Mouse (Mus musculus) embryonic facial prominence, embryonic 12.5 days (tissue): ENCODE data around the gene Disc1. TPM values are rescaled to one million over a fixed set of nuclear protein-coding genes. Genes with fewer than 3 reads are reported as not detected.

ENCODE experiments used
- ATAC-seq: fragments of 200-750 bp; cut with Nextera tagmentation; 2 replicates; pipeline ENCODE4 v1.8.0; 2017; ENCODE audit not compliant: insufficient number of reproducible peaks, insufficient read depth, low FRiP score, low TSS enrichment
- H3K27ac ChIP-seq: fragments of 300-500 bp; sonication (generic); 2 replicates; pipeline ENCODE4 v1.5.1; 2016; ENCODE audit warnings: mild to moderate bottlenecking
- H3K27me3 ChIP-seq: fragments of 300-500 bp; sonication (generic); 2 replicates; pipeline ENCODE4 v1.6.1; 2016; ENCODE audit warnings: mild to moderate bottlenecking, moderate library complexity
- H3K36me3 ChIP-seq: fragments of 300-500 bp; sonication (generic); 2 replicates; pipeline ENCODE4 v1.6.1; 2016; ENCODE audit warnings: mild to moderate bottlenecking
- H3K4me1 ChIP-seq: fragments of 300-500 bp; sonication (generic); 2 replicates; pipeline ENCODE4 v1.6.1; 2016
- H3K4me2 ChIP-seq: fragments of 300-500 bp; sonication (generic); replicated peaks from 2 replicates; pipeline ENCODE4 v1.6.1; 2016; ENCODE audit warnings: mild to moderate bottlenecking, moderate library complexity
- H3K4me3 ChIP-seq: fragments of 300-500 bp; sonication (generic); 2 replicates; pipeline ENCODE4 v1.5.1; 2016; ENCODE audit warnings: mild to moderate bottlenecking
- H3K9ac ChIP-seq: fragments of 300-500 bp; sonication (generic); 2 replicates; pipeline ENCODE4 v1.6.1; 2016; ENCODE audit warnings: mild to moderate bottlenecking, moderate library complexity
- H3K9me3 ChIP-seq: fragments of 300-500 bp; sonication (generic); 2 replicates; pipeline ENCODE4 v1.6.1; 2016; ENCODE audit warnings: mild to moderate bottlenecking, moderate library complexity
- WGBS: fragments of 180-500 bp; shearing (Covaris S2); methylation state at CpG from one replicate; pipeline ENCODE4 v1.1.7; 2016; 5-methylcytosine and 5-hydroxymethylcytosine counted together
- polyA plus RNA-seq: library from polyadenylated mRNA; unstranded; fragments of >200 nt; fragmentation: Nextera tagmentation; extraction: Ambion mirVana; gene quantifications from 2 replicates; pipeline ENCODE4 v1.2.1, GENCODE M21; 2016

Gene Disc1
- polyA plus RNA-seq, 1 experiment from 2014 or later: 2.9 TPM

DNA sequence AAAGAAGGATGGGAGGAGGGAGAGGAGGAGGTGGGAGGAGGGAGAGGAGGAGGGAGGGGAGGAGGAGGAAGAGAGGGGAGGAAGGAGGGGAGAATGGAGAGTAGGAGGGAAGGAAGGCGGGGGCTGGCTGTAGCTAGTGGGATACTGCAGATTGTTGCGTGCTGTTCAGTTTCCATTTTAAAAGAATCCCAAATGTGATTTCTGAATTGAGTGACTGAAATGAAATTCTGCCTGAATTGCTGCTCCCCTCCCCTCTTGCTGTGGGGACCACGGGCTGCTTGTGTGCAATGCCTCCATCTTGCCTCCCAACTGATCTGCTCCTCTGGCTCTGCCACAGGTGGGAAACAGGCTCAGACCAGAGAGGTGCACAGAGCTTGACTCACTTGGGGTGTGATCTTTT is 153.0 kb downstream of the Disc1 start:
- H3K4me2 ChIP-seq: no peak overlapping the region
- WGBS: 57% methylated on average over 3 of the region's 3 CpGs
- no peak overlapping the region for H3K9ac ChIP-seq
- H3K27me3 ChIP-seq: peaks cover 11% of the 10 kb centered on the region; the same call in 1 of the 2 replicates
- no peaks in the 10 kb centered on the region for H3K36me3 ChIP-seq
- H3K27ac ChIP-seq: no peak overlapping the region
- peaks cover 5% of the 10 kb centered on the region; the same call in 1 of the 2 replicates for H3K4me1 ChIP-seq
- ATAC-seq: no peak
- H3K4me3 ChIP-seq: no peak overlapping the region
- H3K9me3 ChIP-seq: no peaks in the 10 kb centered on the region

DNA sequence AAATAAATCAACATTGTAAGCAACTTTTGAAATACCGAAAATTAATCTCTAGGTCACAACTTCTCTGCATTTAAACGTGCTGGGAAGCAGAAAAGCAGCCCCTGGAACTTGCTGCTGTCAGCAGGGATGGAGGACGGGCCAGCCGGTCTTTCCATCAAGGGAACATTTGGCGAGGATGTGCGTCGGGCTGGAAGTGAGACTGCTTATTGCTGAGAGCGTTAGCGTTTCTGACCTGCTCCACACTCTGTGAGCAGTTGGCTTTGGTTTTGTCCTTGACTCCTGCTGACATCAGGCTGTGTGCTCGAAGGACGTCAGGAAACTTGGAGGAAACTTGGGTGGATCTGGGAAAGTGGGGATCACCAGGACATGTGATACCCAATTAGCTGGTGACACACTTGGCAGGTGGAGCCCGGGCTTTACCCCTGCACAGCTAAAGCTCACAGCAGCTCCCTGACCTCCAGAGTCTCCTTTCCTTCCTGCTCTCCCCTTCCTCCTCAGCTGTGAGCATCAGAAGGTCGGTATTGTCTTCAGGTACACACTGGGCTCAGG is 158.7 kb downstream of the Disc1 start:
- H3K4me2 ChIP-seq: no peak overlapping the region
- no peak overlapping the region for H3K4me3 ChIP-seq
- H3K27me3 ChIP-seq: 0 out of 2 replicates have a peak, but pooled peaks cover 5% of the 10 kb centered on the region
- H3K36me3 ChIP-seq: no peaks in the 10 kb centered on the region
- H3K4me1 ChIP-seq: peaks cover 16% of the 10 kb centered on the region
- ATAC-seq: no peak
- no peaks in the 10 kb centered on the region for H3K9me3 ChIP-seq
- 55% methylated on average over 13 of the region's 13 CpGs for WGBS
- no peak overlapping the region; the same call in 1 of the 2 replicates for H3K27ac ChIP-seq
- H3K9ac ChIP-seq: no peak overlapping the region

DNA sequence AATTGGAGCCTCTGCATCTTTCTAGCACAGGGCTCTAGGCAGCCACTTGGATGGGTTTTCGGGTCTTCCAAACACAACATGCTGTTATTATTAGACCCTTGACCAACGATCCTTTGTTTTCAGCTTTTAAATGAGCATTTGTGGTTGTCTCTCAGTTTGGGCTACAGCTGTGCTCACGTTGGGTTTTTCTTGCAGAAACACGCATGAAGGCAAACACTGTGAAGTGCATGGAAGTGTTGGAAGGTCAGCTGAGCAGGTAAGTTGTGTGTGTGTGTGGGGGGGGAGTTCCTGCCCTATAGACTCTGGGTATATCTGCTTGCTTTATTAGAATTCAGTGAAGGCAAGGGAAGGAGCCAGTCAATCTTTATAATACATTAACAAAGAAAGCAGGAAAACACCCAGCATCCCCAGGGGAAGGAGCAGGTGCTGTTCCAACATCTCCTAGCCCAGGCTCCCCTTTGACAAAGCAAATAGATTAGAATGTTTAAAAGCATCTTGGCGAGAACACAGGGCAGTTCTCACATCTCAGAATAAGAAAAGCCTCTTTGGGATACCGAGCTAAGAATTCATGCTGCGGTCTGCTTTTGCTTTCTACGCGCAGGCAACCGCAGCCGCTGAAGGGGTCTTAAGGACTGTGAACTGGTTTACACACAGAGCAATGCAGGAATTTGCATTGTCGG is 164.0 kb downstream of the Disc1 start:
- no peak overlapping the region for H3K9ac ChIP-seq
- H3K27ac ChIP-seq: peak overlapping the region; percentile 85
- H3K4me3 ChIP-seq: no peak overlapping the region
- peaks cover 31% of the 10 kb centered on the region for H3K4me1 ChIP-seq
- no peaks in the 10 kb centered on the region for H3K36me3 ChIP-seq
- no peaks in the 10 kb centered on the region for H3K27me3 ChIP-seq
- H3K9me3 ChIP-seq: no peaks in the 10 kb centered on the region
- WGBS: 18% methylated on average over 12 of the region's 12 CpGs
- ATAC-seq: peak; percentile 53; the same call in 1 of the 2 replicates
- H3K4me2 ChIP-seq: peak overlapping the region; percentile 26

DNA sequence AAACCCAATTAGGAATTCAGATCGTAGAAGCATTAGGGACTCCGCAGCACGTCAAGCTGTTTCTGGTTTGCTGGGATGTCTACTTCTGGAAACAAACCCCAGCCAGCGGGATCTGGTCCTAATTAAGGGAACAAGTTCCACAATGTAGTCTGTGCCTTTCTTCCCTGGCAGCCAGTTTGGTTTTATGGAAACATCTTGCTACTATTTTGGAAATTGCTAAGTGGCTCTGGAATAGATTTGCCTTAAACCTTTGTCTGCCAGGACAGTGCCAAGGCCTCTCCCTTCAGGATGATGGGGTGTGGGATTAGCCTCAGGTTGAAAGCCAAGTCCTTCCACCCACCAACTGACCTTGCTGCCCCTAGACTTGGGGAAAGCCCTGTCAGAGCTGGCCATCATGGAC is 164.7 kb downstream of the Disc1 start:
- WGBS: 8% methylated on average over 4 of the region's 4 CpGs
- Histone ChIP-seq H3K4me1 (peaks cover 34% of the 10 kb centered on the region), H3K36me3 (no peaks in the 10 kb centered on the region), H3K4me3 (no peak overlapping the region), H3K27me3 (no peaks in the 10 kb centered on the region), H3K9ac (no peak overlapping the region), H3K4me2 (peak overlapping the region; percentile 19; the same call in 1 of the 2 replicates), H3K27ac (peak overlapping the region; percentile 92), H3K9me3 (no peaks in the 10 kb centered on the region)
- ATAC-seq: peak; percentile 65; the same call in 1 of the 2 replicates

DNA sequence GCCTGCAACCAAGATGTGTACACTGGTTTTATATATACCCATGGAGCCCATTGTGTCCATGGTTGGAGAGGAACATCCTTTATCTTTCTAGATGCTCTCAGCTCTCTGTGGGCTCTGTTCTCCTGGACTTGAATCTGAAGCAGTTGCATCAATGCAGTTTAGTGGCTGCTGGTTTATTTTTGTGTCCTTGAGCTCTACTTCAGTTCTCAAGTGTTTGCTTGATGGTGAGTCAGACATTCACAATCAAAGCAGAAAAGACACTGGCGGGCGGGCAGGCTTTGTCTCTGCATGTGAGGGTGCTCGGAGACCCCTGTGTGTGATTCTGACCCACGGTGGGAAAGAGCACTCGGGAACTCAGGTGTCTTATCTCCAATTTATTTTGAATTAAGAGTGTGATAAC is 166.6 kb downstream of the Disc1 start:
- H3K27ac ChIP-seq: no peak overlapping the region

DNA sequence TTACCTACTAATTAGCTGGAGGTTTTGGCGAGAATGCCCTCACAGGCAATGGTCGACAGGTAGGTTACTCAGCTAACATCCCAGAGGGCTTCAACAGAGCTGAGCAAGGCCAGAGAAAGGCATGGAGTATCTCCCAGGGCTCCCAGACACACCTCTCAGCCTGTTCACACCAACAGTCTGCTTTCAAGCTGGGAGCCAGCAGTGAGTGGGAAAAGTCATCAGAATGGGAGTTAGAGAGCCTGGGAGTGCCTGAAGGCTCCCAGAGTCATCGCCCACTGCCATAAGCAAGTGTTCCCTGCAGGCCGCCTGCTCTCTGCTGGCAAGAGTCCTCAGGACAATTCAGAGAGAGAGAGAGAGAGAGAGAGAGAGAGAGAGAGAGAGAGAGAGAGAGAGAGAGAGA is 167.1 kb downstream of the Disc1 start:
- H3K4me3 ChIP-seq: no peak overlapping the region
- ATAC-seq: no peak
- no peak overlapping the region for H3K27ac ChIP-seq
- no peak overlapping the region for H3K4me2 ChIP-seq
- no peaks in the 10 kb centered on the region for H3K9me3 ChIP-seq
- no peaks in the 10 kb centered on the region for H3K27me3 ChIP-seq
- 69% methylated on average over 4 of the region's 4 CpGs for WGBS
- H3K9ac ChIP-seq: no peak overlapping the region
- H3K36me3 ChIP-seq: no peaks in the 10 kb centered on the region
- peaks cover 46% of the 10 kb centered on the region for H3K4me1 ChIP-seq

More for the DNA sequence above, 166.6 kb downstream of the Disc1 start:
- Histone ChIP-seq H3K27me3 (no peaks in the 10 kb centered on the region), H3K4me2 (no peak overlapping the region), H3K9me3 (no peaks in the 10 kb centered on the region), H3K36me3 (no peaks in the 10 kb centered on the region), H3K4me3 (no peak overlapping the region), H3K9ac (no peak overlapping the region), H3K4me1 (peaks cover 46% of the 10 kb centered on the region)
- no peak for ATAC-seq
- WGBS: 76% methylated on average over 5 of the region's 5 CpGs

DNA sequence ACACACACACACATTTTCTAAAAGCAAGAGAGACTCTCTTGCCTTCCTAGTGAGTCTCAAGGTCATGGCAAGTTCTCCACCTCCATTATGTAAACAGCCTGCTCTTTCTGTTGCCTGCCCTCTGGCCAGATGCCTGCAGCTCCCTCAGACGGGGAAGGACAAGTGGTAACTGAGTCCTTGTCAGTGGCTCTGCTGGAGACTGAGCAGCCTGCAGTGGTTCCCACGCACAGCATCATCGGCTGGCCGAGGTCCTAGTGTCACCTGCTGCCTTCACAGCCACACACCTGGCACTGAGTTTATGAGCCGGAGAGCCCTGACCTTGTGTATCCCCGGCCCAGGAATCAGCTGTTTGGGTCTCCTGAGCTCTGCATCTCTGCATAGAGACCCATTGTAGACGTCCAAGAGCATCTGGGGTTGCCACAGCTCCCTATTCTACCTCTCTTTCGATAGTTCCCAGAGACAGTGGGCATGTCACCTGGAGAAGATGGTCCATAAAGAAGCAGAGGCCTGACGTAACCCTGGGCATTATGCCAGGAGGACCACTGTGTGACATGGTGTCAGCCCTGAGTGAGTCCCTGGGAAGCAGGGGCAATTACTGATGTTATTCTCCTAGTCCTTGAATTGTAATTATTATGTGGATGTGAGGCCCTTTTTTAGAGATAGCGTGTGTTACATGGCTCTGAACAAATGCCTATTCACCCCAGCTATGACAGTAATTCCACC is 169.2 kb downstream of the Disc1 start:
- H3K27ac ChIP-seq: no peak overlapping the region
- no peak for ATAC-seq
- no peak overlapping the region for H3K9ac ChIP-seq
- no peak overlapping the region for H3K4me3 ChIP-seq
- no peaks in the 10 kb centered on the region for H3K36me3 ChIP-seq
- H3K4me1 ChIP-seq: peaks cover 51% of the 10 kb centered on the region
- WGBS: 71% methylated on average over 10 of the region's 10 CpGs
- no peak overlapping the region for H3K4me2 ChIP-seq
- no peaks in the 10 kb centered on the region for H3K9me3 ChIP-seq
- no peaks in the 10 kb centered on the region for H3K27me3 ChIP-seq

DNA sequence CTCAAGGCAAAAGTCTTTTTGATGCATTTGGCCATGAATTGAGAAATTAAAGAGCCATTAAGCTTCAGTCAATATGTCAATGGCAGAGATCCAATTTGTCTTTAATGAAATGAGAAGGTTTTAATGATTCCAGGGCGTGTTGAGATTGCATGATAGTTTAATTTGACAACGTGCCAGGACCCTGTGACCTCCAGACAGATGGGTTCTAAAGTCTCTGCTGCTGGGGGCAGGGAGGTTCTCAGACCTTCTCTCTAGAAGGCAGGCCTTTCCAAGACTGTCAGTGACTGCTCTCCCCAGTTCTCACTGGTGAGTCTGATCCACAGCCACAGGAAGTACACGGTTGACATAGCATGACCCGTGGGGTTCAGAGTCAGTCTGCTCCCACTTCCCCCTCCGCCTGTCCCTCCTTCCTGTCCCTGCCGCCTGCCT is 170.3 kb downstream of the Disc1 start:
- ATAC-seq: no peak
- Histone ChIP-seq H3K9ac (no peak overlapping the region), H3K27me3 (no peaks in the 10 kb centered on the region), H3K4me2 (no peak overlapping the region), H3K4me3 (no peak overlapping the region), H3K9me3 (no peaks in the 10 kb centered on the region), H3K4me1 (peaks cover 45% of the 10 kb centered on the region), H3K27ac (no peak overlapping the region), H3K36me3 (no peaks in the 10 kb centered on the region)
- WGBS: 43% methylated on average over 6 of the region's 6 CpGs

DNA sequence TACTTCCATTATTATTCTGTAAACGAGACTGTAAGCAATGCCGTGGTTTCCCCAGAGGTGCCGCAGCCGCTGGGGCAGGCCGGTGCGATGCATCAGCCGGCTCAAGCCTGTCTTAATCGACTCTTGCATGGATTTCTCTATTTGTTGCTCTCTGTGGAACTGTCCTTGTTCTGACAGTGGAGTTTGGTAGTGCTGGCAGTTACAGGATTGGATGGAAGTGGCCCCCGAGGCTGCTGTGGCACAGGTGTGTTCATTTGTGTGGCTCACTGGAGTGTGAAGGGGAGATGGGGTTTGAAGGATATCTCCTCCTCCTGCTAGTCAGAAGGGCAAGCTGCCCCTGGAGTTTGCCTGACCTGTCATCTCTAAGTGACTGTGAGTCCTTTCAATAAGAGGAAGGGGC is 171.3 kb downstream of the Disc1 start:
- no peaks in the 10 kb centered on the region for H3K9me3 ChIP-seq
- no peak for ATAC-seq
- H3K4me3 ChIP-seq: no peak overlapping the region
- H3K4me2 ChIP-seq: no peak overlapping the region
- H3K27me3 ChIP-seq: no peaks in the 10 kb centered on the region
- H3K4me1 ChIP-seq: peaks cover 37% of the 10 kb centered on the region
- no peak overlapping the region for H3K27ac ChIP-seq
- no peak overlapping the region for H3K9ac ChIP-seq
- 81% methylated on average over 9 of the region's 9 CpGs for WGBS
- no peaks in the 10 kb centered on the region for H3K36me3 ChIP-seq

DNA sequence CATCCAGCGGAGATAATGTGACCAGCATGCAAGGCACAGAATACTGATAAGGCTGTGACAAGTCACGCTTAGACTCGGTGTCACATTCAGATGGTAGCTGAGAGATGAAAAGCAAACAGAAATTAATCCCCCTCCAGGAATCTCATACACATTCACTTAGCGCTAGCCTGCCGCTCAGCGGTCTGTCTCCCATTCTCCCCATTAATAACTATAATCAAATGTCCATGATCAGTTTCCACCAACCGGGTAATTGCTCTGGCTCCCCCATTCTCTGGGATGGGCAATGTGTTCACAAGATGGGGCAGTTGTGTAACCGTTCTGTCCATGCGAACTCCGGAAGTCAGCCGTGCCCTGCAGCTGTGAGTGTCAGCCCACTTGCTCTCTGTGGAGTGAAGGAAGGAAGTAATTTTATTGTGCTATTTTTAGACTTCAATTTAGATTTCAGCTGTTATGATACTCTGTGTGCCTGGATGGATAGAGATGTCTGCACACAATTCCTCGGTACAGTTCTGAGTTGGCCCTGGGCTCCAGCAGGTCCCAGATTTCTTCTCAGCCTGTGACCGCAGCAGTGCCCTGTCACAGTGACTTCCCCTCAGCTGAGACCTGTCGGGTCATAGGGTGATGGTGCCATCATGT is 173.1 kb downstream of the Disc1 start:
- H3K27ac ChIP-seq: peak overlapping the region; percentile 24
- WGBS: 29% methylated on average over 14 of the region's 14 CpGs
- no peaks in the 10 kb centered on the region for H3K36me3 ChIP-seq
- H3K4me3 ChIP-seq: no peak overlapping the region
- H3K9me3 ChIP-seq: no peaks in the 10 kb centered on the region
- no peaks in the 10 kb centered on the region for H3K27me3 ChIP-seq
- no peak overlapping the region for H3K9ac ChIP-seq
- H3K4me2 ChIP-seq: no peak overlapping the region
- peaks cover 36% of the 10 kb centered on the region for H3K4me1 ChIP-seq
- peak; percentile 35; the same call in 1 of the 2 replicates for ATAC-seq

DNA sequence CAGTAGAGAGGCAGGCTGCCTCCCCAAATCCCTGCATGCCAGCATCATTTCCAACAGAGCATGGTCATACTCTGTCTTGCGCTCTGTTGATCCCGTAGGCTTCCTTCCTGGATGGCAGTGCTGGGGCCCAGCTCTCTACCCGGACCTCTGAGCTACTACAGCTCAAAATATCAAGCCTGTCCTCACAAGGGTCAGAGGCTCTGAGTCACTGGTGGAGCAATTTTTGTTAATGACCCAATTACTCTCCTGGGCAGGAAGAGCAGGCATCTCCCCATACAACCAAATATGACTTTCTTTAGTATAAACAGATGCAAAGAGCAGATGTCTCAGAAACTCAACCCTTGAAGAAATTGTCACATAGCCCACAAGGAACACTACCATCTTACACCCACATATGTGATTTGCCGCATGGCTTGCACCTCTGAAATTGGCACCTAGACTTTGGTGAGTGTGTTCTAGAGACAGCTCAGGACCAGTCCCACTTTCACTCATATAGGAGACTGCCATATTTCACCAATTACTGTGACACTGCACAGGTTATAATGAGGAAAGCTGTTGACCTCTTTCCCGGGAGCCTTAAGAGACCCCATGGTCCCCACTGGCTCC is 176.6 kb downstream of the Disc1 start:
- 0 out of 2 replicates have a peak, but pooled peaks cover 6% of the 10 kb centered on the region for H3K27me3 ChIP-seq
- no peak overlapping the region for H3K27ac ChIP-seq
- H3K36me3 ChIP-seq: no peaks in the 10 kb centered on the region
- no peaks in the 10 kb centered on the region for H3K9me3 ChIP-seq
- H3K4me3 ChIP-seq: no peak overlapping the region
- no peak overlapping the region for H3K9ac ChIP-seq
- no peak overlapping the region for H3K4me2 ChIP-seq
- no peak for ATAC-seq
- 75% methylated on average over 5 of the region's 5 CpGs for WGBS
- H3K4me1 ChIP-seq: peaks cover 16% of the 10 kb centered on the region
